Mouse (Mus musculus): Measurements from ENCODE around the gene Zfp950.

DNA sequence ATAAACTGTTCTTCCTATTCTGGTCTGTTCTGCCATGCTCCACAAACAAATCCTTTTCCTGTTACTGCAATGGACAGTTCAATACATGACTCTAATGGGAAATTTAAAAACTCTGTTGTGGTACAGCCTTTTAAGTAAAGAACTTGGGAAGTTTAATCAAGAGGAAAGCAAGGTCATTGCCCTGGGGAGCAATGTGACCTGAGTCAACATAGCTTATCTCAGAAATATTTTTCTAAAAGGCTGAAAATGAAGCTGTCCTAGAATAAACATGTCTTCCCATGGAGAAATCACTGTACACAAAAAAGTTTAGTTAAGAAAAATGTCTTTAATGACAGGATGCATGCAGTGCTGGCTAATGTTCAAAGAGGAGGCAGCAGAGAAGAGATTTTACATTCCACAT is 2.0 kb downstream of the Zfp950 start:
- TF ChIP-seq CTCF (IDR thresholded peaks at IDR 0.05; ENCODE audit: low read depth, low read length) (no peak), EP300 (IDR thresholded peaks at IDR 0.05; ENCODE audit: insufficient read depth, low read depth, low read length) (no peak)

Data from ES-Bruce4 (cell line).